Mouse (Mus musculus) brown adipose tissue, adult 24 weeks (tissue): Measurements from ENCODE around the gene Grhl1. TPM values are rescaled to one million over a fixed set of nuclear protein-coding genes. Genes with fewer than 3 reads are reported as not detected.
"Not testable (repeated sequence)": the region's sequence is repeated elsewhere in the genome, so short reads cannot be mapped to it uniquely, and the experiment has no call there.

ENCODE experiments used
- H3K27ac ChIP-seq: fragments of 200-500 bp; replicated peaks from 2 replicates; pipeline ENCODE4 v1.5.1; 2012; ENCODE audit warnings: low read depth, mild to moderate bottlenecking, low read length
- H3K4me1 ChIP-seq: fragments of 200-500 bp; 2 replicates; pipeline ENCODE4 v1.6.1; 2012; ENCODE audit warnings: low read length, mixed read lengths; ENCODE audit not compliant: control insufficient read depth, insufficient read depth, insufficient read length
- H3K4me3 ChIP-seq: fragments of 200-500 bp; 2 replicates; pipeline ENCODE4 v1.5.1; 2012; ENCODE audit warnings: low read depth, mild to moderate bottlenecking, low read length, moderate library complexity; ENCODE audit not compliant: insufficient read depth
- polyA plus RNA-seq: library from polyadenylated mRNA; stranded (reverse); fragments of >200 nt; gene quantifications from 2 replicates; pipeline ENCODE4 v1.2.4, GENCODE M21; 2012; ENCODE audit not compliant: missing spikeins, insufficient read depth, insufficient read length

Gene Grhl1
- polyA plus RNA-seq, 1 experiment: 0.99 TPM

DNA sequence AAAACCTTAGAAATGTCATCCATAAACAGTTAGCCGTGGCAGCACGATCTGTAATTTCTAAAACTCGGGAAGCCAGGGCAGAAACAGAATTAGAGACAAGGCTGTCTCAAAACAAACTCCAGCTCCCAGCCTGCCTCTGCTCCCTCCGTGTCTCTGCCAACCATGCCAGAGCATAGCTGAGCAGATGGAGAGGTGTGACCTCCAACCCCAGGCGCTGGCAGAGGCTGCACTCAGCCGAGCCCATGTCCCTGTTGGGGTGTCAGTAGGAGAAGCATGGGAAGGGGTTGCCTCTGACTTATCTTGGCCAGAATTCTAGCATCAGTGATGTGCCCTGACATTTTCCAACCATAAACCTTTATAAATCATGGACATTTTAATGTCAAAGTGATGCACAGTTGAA, 40.5 kb downstream of the Grhl1 start:
- H3K4me3 ChIP-seq: no peak overlapping the region
- H3K27ac ChIP-seq: no peak overlapping the region
- no peaks in the 10 kb centered on the region for H3K4me1 ChIP-seq

DNA sequence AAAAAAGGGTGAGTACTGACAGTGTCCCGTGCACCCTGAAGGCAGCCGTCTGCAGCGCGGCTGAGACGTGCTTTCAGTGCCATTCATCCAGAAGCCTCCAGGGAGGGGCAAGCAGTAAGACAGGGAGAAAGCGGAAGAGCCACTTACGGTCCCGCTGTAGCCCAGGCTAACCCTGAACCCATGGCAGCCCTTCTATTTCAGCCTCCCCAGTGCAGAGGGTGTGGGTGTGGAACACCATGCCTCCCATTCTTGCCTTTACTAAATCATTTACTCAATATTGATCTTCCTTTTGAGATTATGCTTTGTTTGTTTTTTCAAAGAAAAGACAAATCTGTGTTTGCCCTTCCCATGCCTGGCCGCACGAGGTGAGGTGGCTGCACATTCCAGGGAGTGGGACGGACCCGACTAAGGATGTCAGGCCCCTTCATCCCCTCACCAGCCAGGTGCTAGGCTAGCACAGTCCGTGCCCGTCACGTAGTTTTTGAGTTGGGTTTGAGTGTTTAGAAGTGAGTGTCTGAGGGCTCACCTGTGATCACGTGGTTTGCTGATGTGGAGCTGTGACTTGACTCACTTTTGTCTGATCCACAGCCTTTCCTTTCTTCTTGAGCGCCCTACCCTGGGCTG, 42.5 kb downstream of the Grhl1 start:
- Histone ChIP-seq H3K4me3 (no peak overlapping the region), H3K27ac (no peak overlapping the region), H3K4me1 (no peaks in the 10 kb centered on the region)

DNA sequence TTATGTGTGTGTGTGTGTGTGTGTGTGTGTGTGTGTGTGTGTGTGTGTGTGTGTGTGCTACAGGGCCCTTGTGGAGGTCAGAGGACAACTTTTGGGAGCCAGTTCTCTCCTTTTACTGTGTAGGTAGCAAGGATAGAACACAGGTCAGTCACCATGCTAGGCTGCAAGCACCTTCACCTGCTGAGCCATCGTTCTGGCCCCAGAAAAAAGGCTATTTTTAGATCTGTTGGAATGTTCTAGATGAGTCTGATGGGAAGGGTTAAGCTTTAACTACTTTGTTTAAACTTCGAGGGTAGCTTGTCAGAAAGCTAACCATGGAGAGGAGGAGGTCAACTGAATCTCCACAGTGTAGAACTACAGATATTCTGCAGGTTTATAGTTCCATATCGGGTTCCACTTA, 43.1 kb downstream of the Grhl1 start:
- no peak overlapping the region for H3K4me3 ChIP-seq
- H3K27ac ChIP-seq: no peak overlapping the region
- H3K4me1 ChIP-seq: no peaks in the 10 kb centered on the region

DNA sequence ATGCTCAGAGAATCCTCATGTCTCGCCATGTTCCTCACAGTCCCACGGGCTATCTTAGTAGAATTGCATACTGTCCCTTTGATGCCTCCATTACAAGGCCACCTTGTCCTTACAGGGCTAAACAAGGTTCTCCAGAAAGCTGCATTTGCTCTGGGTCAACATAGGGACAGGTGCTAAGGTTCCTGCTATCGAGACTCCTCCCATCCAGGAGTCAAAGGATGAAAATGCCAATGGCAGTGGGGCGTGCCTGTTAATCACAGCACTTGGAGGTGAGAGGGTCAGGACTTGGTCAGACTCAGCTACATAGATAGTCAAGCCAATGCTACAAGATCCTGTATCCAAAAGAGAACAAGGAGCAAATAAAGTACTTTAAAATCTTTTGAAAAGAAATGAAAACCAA, 47.4 kb downstream of the Grhl1 start:
- no peak overlapping the region for H3K4me3 ChIP-seq
- no peak overlapping the region for H3K27ac ChIP-seq
- H3K4me1 ChIP-seq: no peaks in the 10 kb centered on the region

DNA sequence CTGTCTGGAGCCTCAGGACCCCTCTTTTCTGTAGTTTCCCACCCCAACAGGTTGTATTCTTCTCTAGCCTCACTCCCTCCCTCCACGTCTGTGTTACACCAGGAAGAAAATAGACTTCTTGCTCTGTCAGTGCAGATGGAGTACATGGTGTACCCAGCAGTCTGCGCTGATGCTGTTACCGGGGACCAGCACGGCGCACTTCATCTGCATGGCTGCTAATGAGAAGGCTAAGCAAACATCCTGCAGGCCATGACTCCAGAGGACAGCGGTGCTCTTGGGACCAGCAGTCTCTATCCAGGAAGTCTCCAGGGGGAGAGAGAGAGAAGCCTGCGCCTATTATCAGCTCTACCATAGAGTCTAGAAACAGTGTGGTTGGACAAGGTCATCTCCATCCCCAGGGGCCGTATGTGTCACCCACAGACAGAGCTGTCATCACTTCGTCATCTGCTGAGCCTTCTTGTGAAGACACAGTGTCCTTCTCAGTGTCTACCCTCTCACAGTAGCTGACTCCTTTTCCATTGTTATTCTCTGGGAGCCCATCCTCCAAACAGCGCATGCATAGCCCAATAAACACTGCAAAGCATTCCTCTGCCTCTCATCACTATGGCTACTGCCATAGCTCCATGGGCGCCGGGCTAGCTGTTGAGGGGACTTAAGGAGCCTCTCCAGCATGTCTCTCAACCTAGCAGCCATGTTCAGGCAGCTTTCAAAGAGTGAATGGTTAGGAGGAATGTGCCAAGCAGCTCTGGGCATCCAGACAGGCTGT, 51.6 kb downstream of the Grhl1 start:
- Histone ChIP-seq H3K4me3 (no peak overlapping the region), H3K27ac (no peak overlapping the region), H3K4me1 (peaks cover 3% of the 10 kb centered on the region)

DNA sequence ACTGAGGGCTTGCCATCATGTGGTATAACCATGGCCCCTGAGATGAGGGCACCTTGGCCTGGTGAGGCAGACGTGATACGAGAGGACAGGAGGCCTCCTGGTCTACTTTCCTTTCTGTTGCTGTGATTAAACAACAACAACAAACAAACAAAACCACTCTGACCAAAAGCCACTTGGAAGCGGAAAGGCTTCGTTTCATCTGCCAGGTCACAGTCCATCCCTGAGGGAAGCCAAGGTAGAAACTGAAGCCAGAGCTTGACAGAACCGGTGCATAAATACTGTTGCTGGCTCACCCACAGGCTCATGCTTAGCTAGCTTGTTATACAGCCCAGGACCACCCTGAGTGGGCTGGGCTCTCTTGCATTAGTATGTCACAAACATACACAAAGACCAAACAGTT, 54.3 kb downstream of the Grhl1 start:
- Histone ChIP-seq H3K4me1 (peaks cover 3% of the 10 kb centered on the region), H3K4me3 (no peak overlapping the region), H3K27ac (no peak overlapping the region)

DNA sequence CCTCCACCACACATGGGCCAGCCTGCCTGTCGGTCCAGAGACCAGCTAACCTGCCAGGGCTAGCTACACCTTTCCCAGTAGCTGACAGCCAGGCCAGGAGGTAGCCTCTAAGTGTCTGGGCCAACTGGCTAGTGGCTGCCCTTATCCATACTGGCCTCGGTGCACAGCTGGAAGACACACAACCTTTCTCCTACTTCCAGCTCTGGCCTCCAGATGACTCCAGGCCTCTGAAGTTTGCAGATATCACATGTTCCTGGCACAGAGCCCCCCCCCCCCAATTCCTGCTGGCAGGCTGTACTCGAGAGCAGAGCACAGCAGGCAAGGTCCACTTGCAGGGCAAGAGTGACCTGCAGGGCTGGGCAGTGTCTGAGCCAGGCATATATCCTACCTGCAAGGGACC, 55.1 kb downstream of the Grhl1 start:
- Histone ChIP-seq H3K27ac (no peak overlapping the region), H3K4me1 (peaks cover 3% of the 10 kb centered on the region), H3K4me3 (no peak overlapping the region)

DNA sequence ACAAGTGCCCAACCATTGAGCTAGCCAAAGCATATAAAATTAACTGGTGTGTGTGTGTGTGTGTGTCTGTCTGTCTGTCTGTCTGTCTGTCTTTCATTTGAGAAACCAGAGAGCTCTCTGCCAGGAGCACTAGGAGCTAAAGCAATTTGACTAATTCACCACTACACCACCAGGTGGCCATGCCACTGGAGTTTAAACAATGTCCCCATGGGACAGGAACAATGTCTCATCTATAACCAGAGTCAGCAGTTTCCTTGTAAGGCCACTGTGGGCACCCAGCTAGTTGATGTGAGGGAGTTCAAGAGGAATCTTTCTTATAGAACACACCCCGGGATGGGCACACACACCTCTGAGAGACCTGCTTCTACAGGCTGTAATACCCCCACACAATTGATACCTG, 58.1 kb downstream of the Grhl1 start:
- no peak overlapping the region for H3K4me3 ChIP-seq
- H3K27ac ChIP-seq: no peak overlapping the region
- peaks cover 14% of the 10 kb centered on the region for H3K4me1 ChIP-seq

DNA sequence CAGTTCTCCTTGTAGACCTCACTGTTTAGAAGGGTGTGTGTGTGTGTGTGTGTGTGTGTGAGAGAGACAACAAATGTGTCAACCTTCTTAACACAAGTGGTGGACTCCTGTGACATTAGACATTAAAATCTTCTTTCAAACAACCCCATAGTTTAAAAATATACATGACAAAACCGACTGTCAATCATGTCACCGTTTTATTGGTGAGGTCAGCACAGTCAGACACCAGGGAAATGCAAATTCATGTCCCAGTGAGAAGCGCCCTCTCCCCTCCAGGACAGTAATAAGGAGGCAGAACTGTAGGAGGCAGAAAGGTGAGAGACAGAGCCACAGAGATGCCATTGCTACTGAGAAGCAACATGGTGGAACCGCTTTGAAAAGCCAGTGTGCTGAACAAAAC, 60.3 kb downstream of the Grhl1 start:
- Histone ChIP-seq H3K4me1 (peaks cover 11% of the 10 kb centered on the region), H3K27ac (no peak overlapping the region), H3K4me3 (no peak overlapping the region)

DNA sequence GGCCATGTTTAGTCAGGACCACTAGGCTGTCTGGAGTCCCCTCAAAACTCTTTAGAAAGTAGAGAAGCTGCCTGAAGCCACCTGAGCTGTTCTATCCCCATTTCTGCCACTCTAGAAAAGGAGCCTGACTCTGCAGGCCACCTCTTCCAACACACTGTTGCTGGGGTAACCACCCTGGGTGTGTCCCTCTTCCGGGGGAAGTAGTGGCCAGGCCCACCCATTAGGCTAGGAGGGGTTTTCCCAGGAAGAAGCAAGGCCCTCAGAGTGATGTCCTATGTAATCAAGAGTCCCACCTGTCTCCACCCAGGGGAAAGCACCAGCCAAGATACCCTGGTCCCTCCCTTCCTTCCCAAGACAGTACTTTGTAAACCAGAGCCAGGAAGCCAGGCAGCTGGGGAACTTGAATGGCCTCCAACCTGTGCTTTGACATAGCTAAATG, 61.7 kb downstream of the Grhl1 start:
- Histone ChIP-seq H3K4me3 (no peak overlapping the region), H3K4me1 (peaks cover 11% of the 10 kb centered on the region), H3K27ac (peak overlapping the region; percentile 48; the same call in 1 of the 2 replicates)

DNA sequence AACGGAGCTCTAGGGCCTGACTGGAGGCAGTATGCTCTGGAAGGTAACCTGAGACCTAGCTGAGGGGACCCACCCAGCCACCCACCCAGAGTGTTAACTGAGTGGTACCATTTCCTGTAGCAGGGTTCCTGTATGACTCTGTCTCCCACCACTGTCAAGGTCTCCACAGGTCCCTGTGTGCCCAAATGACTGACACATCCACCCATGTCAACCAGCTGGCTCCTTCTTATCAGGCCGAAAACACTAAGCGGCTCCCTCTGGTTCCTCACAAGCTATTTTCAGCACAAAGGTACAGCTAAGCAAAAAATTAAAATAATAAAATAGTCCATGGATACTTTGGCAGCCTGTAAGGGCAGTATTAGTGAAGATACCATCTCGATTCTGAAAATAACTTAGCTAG, 62.1 kb downstream of the Grhl1 start:
- H3K4me3 ChIP-seq: no peak overlapping the region
- H3K4me1 ChIP-seq: peaks cover 11% of the 10 kb centered on the region
- H3K27ac ChIP-seq: peak overlapping the region; percentile 48

DNA sequence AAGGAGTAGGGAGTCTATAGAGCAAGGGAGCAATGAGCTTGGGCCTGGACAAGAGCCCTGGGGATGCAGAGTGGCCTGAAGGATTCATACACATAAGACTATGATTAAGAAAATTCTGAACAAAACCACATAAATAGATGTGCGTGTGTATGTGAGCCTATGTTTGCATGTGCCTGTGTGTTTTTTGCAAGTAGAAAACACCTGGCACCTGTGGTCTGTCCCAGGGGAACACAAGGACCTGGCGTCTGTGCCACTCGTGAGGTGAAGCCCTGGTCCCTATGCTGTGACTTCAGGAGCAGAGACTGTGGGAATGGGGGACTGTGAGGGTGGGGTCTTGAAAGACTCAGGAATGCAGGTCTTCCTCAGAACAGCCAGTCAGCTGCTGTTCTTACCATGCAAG, 62.6 kb downstream of the Grhl1 start:
- Histone ChIP-seq H3K4me3 (no peak overlapping the region), H3K4me1 (peaks cover 11% of the 10 kb centered on the region), H3K27ac (peak overlapping the region; percentile 48; the same call in 1 of the 2 replicates)

DNA sequence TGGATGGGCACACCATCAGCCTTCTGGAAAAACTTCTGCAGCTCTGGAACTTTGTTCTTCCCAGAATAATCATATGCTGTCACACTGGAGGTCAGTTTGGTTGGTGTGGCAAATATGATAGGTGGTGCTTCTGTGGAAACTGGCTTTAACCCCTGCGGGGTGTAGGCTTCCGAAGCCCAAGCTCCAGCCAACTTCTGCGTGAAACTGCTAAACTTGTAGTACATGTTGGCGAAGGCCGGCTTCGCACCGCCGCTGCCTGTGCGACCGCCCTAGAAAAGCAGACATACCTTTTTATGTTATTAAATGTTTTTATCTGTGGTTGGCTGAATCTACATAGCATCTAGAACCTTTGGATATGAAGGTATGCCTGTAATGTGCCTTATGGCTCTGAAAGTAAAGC, 66.7 kb downstream of the Grhl1 start:
- H3K4me1 ChIP-seq: peaks cover 21% of the 10 kb centered on the region
- not testable (repeated sequence) for H3K4me3 ChIP-seq, H3K27ac ChIP-seq

DNA sequence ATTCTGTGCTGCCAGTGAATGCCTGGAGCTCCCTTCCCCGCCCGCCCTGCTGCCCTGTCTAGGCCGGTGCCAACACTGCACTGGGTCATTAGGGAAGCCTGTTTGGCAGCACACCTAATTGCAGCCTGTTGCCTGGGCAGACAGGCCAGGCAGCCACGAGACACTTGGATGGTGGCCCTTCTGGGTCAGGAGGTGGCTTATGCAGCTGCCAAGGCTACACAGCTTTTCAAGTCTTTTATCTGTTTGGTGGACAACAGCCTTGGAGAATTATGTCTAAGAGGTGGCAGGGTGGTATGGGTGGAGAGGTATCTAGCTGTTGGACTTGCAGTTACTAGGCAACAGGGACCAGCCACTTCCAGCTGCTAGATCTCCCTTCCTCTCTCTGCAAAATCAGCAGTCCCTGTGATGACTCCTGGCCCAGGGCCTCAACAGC, 70.3 kb downstream of the Grhl1 start:
- no peak overlapping the region for H3K27ac ChIP-seq
- H3K4me1 ChIP-seq: peaks cover 20% of the 10 kb centered on the region
- no peak overlapping the region for H3K4me3 ChIP-seq

DNA sequence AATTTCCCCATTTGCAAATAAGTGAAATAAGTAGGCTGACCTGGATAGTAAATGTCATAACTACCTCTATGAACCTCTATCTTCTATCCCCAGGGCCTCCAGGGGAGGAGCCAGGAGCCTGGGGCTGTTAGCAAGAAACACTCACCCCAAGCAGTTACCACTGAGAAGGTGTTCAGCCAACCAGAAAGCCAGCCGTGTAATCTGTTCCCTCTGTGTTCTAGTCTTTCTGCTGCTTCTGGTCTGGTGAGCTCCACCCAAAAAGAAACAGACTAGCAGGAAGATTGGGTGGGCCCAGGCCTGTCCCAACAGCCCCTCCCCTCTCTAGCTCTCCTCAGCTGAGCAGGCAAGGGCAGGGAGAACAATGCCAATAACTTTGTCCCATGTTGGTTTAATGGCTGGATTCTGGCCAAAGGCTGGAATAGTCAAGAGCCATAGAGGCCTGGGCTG, 72.1 kb downstream of the Grhl1 start:
- no peak overlapping the region for H3K4me3 ChIP-seq
- peaks cover 33% of the 10 kb centered on the region for H3K4me1 ChIP-seq
- peak overlapping the region; percentile 63 for H3K27ac ChIP-seq

DNA sequence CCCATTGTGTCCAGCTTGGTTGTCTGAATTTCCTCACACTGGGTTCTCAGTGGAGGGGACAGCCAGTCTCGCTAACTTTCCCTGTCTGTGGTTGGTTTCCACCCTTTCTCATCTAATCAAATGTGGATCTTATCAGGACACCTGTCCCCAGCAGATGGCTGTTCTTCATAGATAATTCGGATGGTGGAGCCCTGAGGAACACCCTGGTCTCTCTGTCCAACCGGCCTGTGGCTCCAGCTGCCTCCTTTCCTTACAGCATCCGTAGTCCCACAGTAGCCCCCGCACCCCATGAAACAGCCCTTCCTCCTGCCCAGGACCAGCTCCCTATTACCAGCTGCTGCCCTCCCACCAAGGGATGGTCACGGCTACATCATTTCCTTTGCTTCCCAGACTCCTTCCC, 73.8 kb downstream of the Grhl1 start:
- Histone ChIP-seq H3K27ac (no peak overlapping the region), H3K4me3 (no peak overlapping the region), H3K4me1 (peaks cover 43% of the 10 kb centered on the region)
